Mouse (Mus musculus): ENCODE measurements at regions not wholly inside any gene's neighbourhood (a gene's known extent, or its start where the extent isn't known, plus 50 kb on each side); places are given as distances from the start of the nearest gene placed in this dataset.

GRCm38 (mm10) chr12:17113465-17114177 is 63.1 kb downstream of the Kcnf1 start:
- DNase-seq (ENCODE audit: low spot score): no peak

- no peak for DNase-seq (ENCODE audit: low spot score)
These were observed 63.8 kb downstream of the Kcnf1 start for GRCm38 (mm10) chr12:17112781-17113464.

GRCm38 (mm10) chr12:17106220-17106619 is 70.5 kb downstream of the Kcnf1 start:
- no peak for DNase-seq (ENCODE audit: low spot score)

GRCm38 (mm10) chr12:17105057-17105712 is 71.5 kb downstream of the Kcnf1 start:
- DNase-seq (ENCODE audit: low spot score): no peak

- no peak for DNase-seq (ENCODE audit: low spot score)
These were observed 74.8 kb downstream of the Kcnf1 start for GRCm38 (mm10) chr12:17101842-17102241.

- peak; percentile 44 for DNase-seq (ENCODE audit: low spot score)
These were observed 78.9 kb downstream of the Kcnf1 start for GRCm38 (mm10) chr12:17097800-17098271.

- no peak for DNase-seq (ENCODE audit: low spot score)
These were observed 81.9 kb downstream of the Kcnf1 start for GRCm38 (mm10) chr12:17094758-17095157.

GRCm38 (mm10) chr12:17093772-17094171 is 82.2 kb upstream of the 2410004P03Rik start:
- DNase-seq (ENCODE audit: low spot score): no peak

- DNase-seq (ENCODE audit: low spot score): peak; percentile 70
These were observed 79.5 kb upstream of the 2410004P03Rik start for GRCm38 (mm10) chr12:17091058-17091457.

- DNase-seq (ENCODE audit: low spot score): no peak
These were observed 78.3 kb upstream of the 2410004P03Rik start for GRCm38 (mm10) chr12:17089710-17090339.

GRCm38 (mm10) chr12:17087388-17087787 is 75.9 kb upstream of the 2410004P03Rik start:
- no peak for DNase-seq (ENCODE audit: low spot score)

GRCm38 (mm10) chr12:17085209-17085574 is 73.7 kb upstream of the 2410004P03Rik start:
- DNase-seq (ENCODE audit: low spot score): no peak

- peak; percentile 64 for DNase-seq (ENCODE audit: low spot score)
These were observed 73.1 kb upstream of the 2410004P03Rik start for GRCm38 (mm10) chr12:17084499-17085208.

- no peak for DNase-seq (ENCODE audit: low spot score)
These were observed 60.3 kb upstream of the 2410004P03Rik start for GRCm38 (mm10) chr12:17071691-17072454.

GRCm38 (mm10) chr12:17069808-17070207 is 58.3 kb upstream of the 2410004P03Rik start:
- peak; percentile 81 for DNase-seq (ENCODE audit: low spot score)

- no peak for DNase-seq (ENCODE audit: low spot score)
These were observed 57.6 kb upstream of the 2410004P03Rik start for GRCm38 (mm10) chr12:17069161-17069560.

- DNase-seq (ENCODE audit: low spot score): no peak
These were observed 52.4 kb upstream of the 2410004P03Rik start for GRCm38 (mm10) chr12:17063920-17064319.
